Mouse (Mus musculus): ENCODE measurements around the gene Sox13. TPM values are rescaled to one million over a fixed set of nuclear protein-coding genes. Genes with fewer than 3 reads are reported as not detected.

Gene Sox13
- polyA plus RNA-seq, 1 experiment from 2014 or later: 14.8 TPM

GRCm38 (mm10) chr1:133421975-133422570 lies 2.1 kb downstream of the Sox13 start:
- Histone ChIP-seq H3K4me3 (ENCODE audit: low read depth, low read length) (peak overlapping the region; percentile 79), H3K27me3 (replicated peaks; ENCODE audit: insufficient read depth, low read length) (no peaks in the 10 kb centered on the region), H3K27ac (ENCODE audit: low read length) (peak overlapping the region; percentile 87), H3K4me1 (ENCODE audit: insufficient read depth, low read depth, low read length) (peaks cover 23% of the 10 kb centered on the region), H3K36me3 (ENCODE audit: insufficient read depth, low read length) (no peaks in the 10 kb centered on the region), H3K4me2 (replicated peaks; ENCODE audit: low read depth, low read length) (peak overlapping the region; percentile 99), H3K9me3 (ENCODE audit: low read length) (no peaks in the 10 kb centered on the region), H3K9ac (replicated peaks; ENCODE audit: low read depth) (peak overlapping the region; percentile 86)
- TF ChIP-seq EP300 (IDR thresholded peaks at IDR 0.05) (no peak), CTCF (IDR thresholded peaks at IDR 0.05) (no peak)
- 30% methylated on average over 16 of the region's 16 CpGs for WGBS
- no peak for DNase-seq (ENCODE audit: low spot score)
- ATAC-seq: no peak

- H3K36me3 ChIP-seq (ENCODE audit: insufficient read depth, low read length): no peaks in the 10 kb centered on the region
- H3K27me3 ChIP-seq (replicated peaks; ENCODE audit: insufficient read depth, low read length): no peaks in the 10 kb centered on the region
- no peak overlapping the region for H3K4me3 ChIP-seq (ENCODE audit: low read depth, low read length)
- peaks cover 31% of the 10 kb centered on the region for H3K4me1 ChIP-seq (ENCODE audit: insufficient read depth, low read depth, low read length)
- TF ChIP-seq EP300 (IDR thresholded peaks at IDR 0.05): no peak
- no peak for TF ChIP-seq CTCF (IDR thresholded peaks at IDR 0.05)
- ATAC-seq (no peak), DNase-seq (ENCODE audit: low spot score) (no peak)
- H3K9me3 ChIP-seq (ENCODE audit: low read length): no peaks in the 10 kb centered on the region
- no peak overlapping the region for H3K9ac ChIP-seq (replicated peaks; ENCODE audit: low read depth)
- peak overlapping the region; percentile 52; the same call in 1 of the 2 replicates for H3K27ac ChIP-seq (ENCODE audit: low read length)
- WGBS: 61% methylated on average over 2 of the region's 2 CpGs
- H3K4me2 ChIP-seq (replicated peaks; ENCODE audit: low read depth, low read length): peak overlapping the region; percentile 99
Observed at GRCm38 (mm10) chr1:133421061-133421460, 3.1 kb downstream of the Sox13 start.

GRCm38 (mm10) chr1:133420491-133420890 lies 3.7 kb downstream of the Sox13 start:
- H3K9me3 ChIP-seq (ENCODE audit: low read length): no peaks in the 10 kb centered on the region
- ATAC-seq: no peak
- TF ChIP-seq CTCF (IDR thresholded peaks at IDR 0.05) (no peak), EP300 (IDR thresholded peaks at IDR 0.05) (no peak)
- no peaks in the 10 kb centered on the region for H3K27me3 ChIP-seq (replicated peaks; ENCODE audit: insufficient read depth, low read length)
- H3K4me1 ChIP-seq (ENCODE audit: insufficient read depth, low read depth, low read length): peaks cover 35% of the 10 kb centered on the region
- DNase-seq (ENCODE audit: low spot score): peak; percentile 43
- WGBS: 48% methylated on average over 3 of the region's 3 CpGs
- peak overlapping the region; percentile 99 for H3K4me2 ChIP-seq (replicated peaks; ENCODE audit: low read depth, low read length)
- no peak overlapping the region for H3K9ac ChIP-seq (replicated peaks; ENCODE audit: low read depth)
- no peaks in the 10 kb centered on the region for H3K36me3 ChIP-seq (ENCODE audit: insufficient read depth, low read length)
- H3K4me3 ChIP-seq (ENCODE audit: low read depth, low read length): no peak overlapping the region
- H3K27ac ChIP-seq (ENCODE audit: low read length): peak overlapping the region; percentile 52; the same call in 1 of the 2 replicates

GRCm38 (mm10) chr1:133419178-133419834 lies 4.9 kb downstream of the Sox13 start:
- H3K36me3 ChIP-seq (ENCODE audit: insufficient read depth, low read length): no peaks in the 10 kb centered on the region
- TF ChIP-seq EP300 (IDR thresholded peaks at IDR 0.05): no peak
- no peak for TF ChIP-seq CTCF (IDR thresholded peaks at IDR 0.05)
- H3K4me2 ChIP-seq (replicated peaks; ENCODE audit: low read depth, low read length): no peak overlapping the region
- H3K9me3 ChIP-seq (ENCODE audit: low read length): no peaks in the 10 kb centered on the region
- peaks cover 46% of the 10 kb centered on the region for H3K4me1 ChIP-seq (ENCODE audit: insufficient read depth, low read depth, low read length)
- H3K27me3 ChIP-seq (replicated peaks; ENCODE audit: insufficient read depth, low read length): no peaks in the 10 kb centered on the region
- H3K9ac ChIP-seq (replicated peaks; ENCODE audit: low read depth): no peak overlapping the region
- H3K27ac ChIP-seq (ENCODE audit: low read length): peak overlapping the region; percentile 86
- no peak overlapping the region for H3K4me3 ChIP-seq (ENCODE audit: low read depth, low read length)
- no peak for DNase-seq (ENCODE audit: low spot score)
- 70% methylated on average over 3 of the region's 3 CpGs for WGBS
- no peak for ATAC-seq

GRCm38 (mm10) chr1:133418164-133418800 lies 5.9 kb downstream of the Sox13 start:
- Histone ChIP-seq H3K4me1 (ENCODE audit: insufficient read depth, low read depth, low read length) (peaks cover 51% of the 10 kb centered on the region), H3K27me3 (replicated peaks; ENCODE audit: insufficient read depth, low read length) (no peaks in the 10 kb centered on the region), H3K9ac (replicated peaks; ENCODE audit: low read depth) (peak overlapping the region; percentile 35), H3K9me3 (ENCODE audit: low read length) (no peaks in the 10 kb centered on the region), H3K36me3 (ENCODE audit: insufficient read depth, low read length) (no peaks in the 10 kb centered on the region), H3K4me3 (ENCODE audit: low read depth, low read length) (peak overlapping the region; percentile 44), H3K27ac (ENCODE audit: low read length) (peak overlapping the region; percentile 91), H3K4me2 (replicated peaks; ENCODE audit: low read depth, low read length) (peak overlapping the region; percentile 77)
- peak; percentile 42 for TF ChIP-seq CTCF (IDR thresholded peaks at IDR 0.05)
- TF ChIP-seq EP300 (IDR thresholded peaks at IDR 0.05): no peak
- 8% methylated on average over 28 of the region's 28 CpGs for WGBS
- ATAC-seq (peak; percentile 89), DNase-seq (ENCODE audit: low spot score) (peak; percentile 93)

GRCm38 (mm10) chr1:133417539-133417938 lies 6.6 kb downstream of the Sox13 start:
- TF ChIP-seq CTCF (IDR thresholded peaks at IDR 0.05): no peak
- TF ChIP-seq EP300 (IDR thresholded peaks at IDR 0.05): no peak
- DNase-seq (ENCODE audit: low spot score): peak; percentile 61
- H3K4me3 ChIP-seq (ENCODE audit: low read depth, low read length): 0 out of 2 replicates have a peak overlapping the region, but pooled peaks have one; percentile 44

More at GRCm38 (mm10) chr1:133417539-133417938, 6.6 kb downstream of the Sox13 start:
- H3K9ac ChIP-seq (replicated peaks; ENCODE audit: low read depth): peak overlapping the region; percentile 35; the same call in 1 of the 2 replicates
- WGBS: 50% methylated on average over 1 of the region's 1 CpGs
- H3K9me3 ChIP-seq (ENCODE audit: low read length): no peaks in the 10 kb centered on the region
- no peaks in the 10 kb centered on the region for H3K27me3 ChIP-seq (replicated peaks; ENCODE audit: insufficient read depth, low read length)
- H3K4me1 ChIP-seq (ENCODE audit: insufficient read depth, low read depth, low read length): peaks cover 59% of the 10 kb centered on the region
- no peaks in the 10 kb centered on the region for H3K36me3 ChIP-seq (ENCODE audit: insufficient read depth, low read length)
- H3K27ac ChIP-seq (ENCODE audit: low read length): peak overlapping the region; percentile 91
- peak overlapping the region; percentile 77 for H3K4me2 ChIP-seq (replicated peaks; ENCODE audit: low read depth, low read length)
- ATAC-seq: peak; percentile 9
